Mouse (Mus musculus) spleen, adult 12 weeks (tissue): ENCODE measurements around the gene Dpf1.

ENCODE experiments used
- DNase-seq: peaks from one replicate; pipeline ENCODE4 v3.0.0; 2022; ENCODE audit warnings: low spot score

Gene Dpf1

GRCm38 (mm10) chr7:29340838-29341237, 37.1 kb downstream of the Dpf1 start:
- DNase-seq = no peak

GRCm38 (mm10) chr7:29341722-29342121, 38.0 kb downstream of the Dpf1 start:
- DNase-seq = no peak

GRCm38 (mm10) chr7:29342489-29343092, 38.8 kb downstream of the Dpf1 start:
- no peak for DNase-seq

DNA sequence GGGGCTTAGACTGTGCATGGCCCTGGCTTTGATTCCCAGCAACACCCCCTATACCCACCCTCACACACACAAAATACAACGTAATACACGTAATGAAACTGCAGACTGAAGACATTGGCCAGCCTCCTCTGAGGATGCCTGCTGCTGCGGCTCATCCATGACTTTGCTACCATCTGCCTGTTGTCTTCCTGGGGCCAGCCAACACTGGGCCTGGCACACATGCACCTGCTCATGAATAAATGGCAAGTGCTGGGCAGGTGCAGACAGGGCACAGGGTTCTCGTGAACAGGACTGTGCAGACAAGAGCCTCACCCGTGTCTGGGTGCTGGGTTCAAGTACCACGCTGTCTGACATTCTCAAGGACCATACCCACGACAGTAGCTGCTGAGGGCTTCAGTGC, 40.0 kb downstream of the Dpf1 start:
- no peak for DNase-seq

- no peak for DNase-seq
Observed at GRCm38 (mm10) chr7:29345534-29345933, 41.8 kb downstream of the Dpf1 start.

- DNase-seq = no peak
Observed at GRCm38 (mm10) chr7:29346212-29346611, 42.5 kb downstream of the Dpf1 start.

GRCm38 (mm10) chr7:29350489-29350888, 46.7 kb downstream of the Dpf1 start:
- DNase-seq = no peak

DNA sequence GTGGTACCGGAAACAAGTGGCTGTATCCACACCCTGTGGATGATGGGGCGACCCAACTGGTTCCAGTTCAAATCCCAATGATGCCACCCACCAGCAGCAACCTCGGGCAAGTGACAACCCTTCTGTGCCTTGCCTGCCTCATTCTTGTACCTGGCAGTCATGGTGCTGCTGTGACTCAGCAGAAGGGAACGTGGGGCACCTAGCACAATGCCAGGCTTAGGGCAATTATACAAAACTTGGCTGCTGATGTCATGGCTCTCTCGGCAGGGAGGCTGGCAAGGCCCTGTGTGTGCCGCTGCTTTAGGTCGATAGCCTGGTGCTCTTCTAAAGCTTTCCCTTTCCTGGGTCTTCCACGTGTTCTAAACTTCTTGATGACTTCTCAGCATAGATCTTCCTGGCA, 48.5 kb downstream of the Dpf1 start:
- no peak for DNase-seq

GRCm38 (mm10) chr7:29354161-29354560, 50.4 kb downstream of the Dpf1 start:
- no peak for DNase-seq

GRCm38 (mm10) chr7:29355406-29355805, 51.7 kb downstream of the Dpf1 start:
- DNase-seq = no peak

GRCm38 (mm10) chr7:29361497-29361896, 57.7 kb downstream of the Dpf1 start:
- no peak for DNase-seq

GRCm38 (mm10) chr7:29364052-29364451, 60.3 kb downstream of the Dpf1 start:
- no peak for DNase-seq

DNA sequence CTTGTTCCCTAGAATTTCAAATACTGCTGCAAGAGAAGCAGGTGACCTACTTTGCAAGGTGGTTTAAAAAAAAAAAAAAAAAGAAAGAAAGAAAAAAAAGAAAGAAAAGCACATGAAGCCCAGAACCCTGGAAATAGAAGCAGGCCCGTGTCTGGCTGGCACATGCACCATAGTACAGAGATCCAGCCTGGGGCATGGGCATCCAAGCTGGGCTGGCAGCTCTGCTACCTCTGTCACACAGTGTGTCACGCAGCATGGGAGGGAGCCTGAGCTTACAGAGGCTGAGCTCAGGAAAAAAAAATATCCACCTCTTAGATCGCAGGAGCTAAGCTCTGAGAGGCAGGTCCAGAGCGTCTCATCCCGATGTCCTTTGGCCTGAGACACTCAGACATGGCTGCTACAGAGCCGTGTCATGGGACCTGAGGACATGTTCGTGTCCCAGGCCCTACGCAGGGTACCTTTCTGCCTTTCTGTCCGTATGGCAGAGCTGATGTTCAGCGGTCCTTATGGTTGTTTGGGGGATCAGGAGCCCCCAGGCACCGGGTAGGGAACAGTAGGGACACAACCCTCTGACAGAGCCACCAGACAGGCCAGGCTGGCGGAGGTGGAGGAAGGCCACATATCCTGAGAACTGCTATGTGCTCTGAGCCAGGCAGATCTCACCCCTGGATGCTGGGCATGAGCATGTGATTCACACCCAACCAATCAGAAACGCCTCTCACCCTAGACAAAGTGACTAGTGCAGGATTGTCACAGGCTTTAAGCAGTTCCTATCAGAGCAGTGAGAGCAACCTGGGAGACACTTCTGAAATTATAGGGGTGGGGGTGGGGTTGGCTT, 63.6 kb downstream of the Dpf1 start:
- DNase-seq = no peak
